Mouse (Mus musculus): Measurements from ENCODE around the gene Plcl2. TPM values are rescaled to one million over a fixed set of nuclear protein-coding genes. Genes with fewer than 3 reads are reported as not detected.

Gene Plcl2
- total RNA-seq, 4 experiments from 2014 or later = 29.8 to 45.2 (median 39.3) TPM

- DNase-seq (ENCODE audit: low spot score in 2 of 2) = no peak
Measured at GRCm38 (mm10) chr17:50731876-50732275, 222.7 kb downstream of the Plcl2 start.

GRCm38 (mm10) chr17:50733390-50733789, 224.2 kb downstream of the Plcl2 start:
- DNase-seq (ENCODE audit: low spot score in 2 of 2) = no peak

- no peak for DNase-seq (ENCODE audit: low spot score in 2 of 2)
Measured at GRCm38 (mm10) chr17:50734781-50735180, 225.6 kb downstream of the Plcl2 start.

- DNase-seq (ENCODE audit: low spot score in 2 of 2) = no peak
Measured at GRCm38 (mm10) chr17:50735382-50735954, 226.3 kb downstream of the Plcl2 start.

GRCm38 (mm10) chr17:50735955-50736533, 226.8 kb downstream of the Plcl2 start:
- DNase-seq (ENCODE audit: low spot score in 2 of 2) = no peak

- no peak for DNase-seq (ENCODE audit: low spot score in 2 of 2)
Measured at GRCm38 (mm10) chr17:50737068-50737467, 227.9 kb downstream of the Plcl2 start.

Other genes with a start within 250 kb of the Plcl2 start
- gene Dazl, start 215.8 kb upstream of the Plcl2 start, total RNA-seq (2022) = under 1 TPM; 0.08 to 0.65 (median 0.41) TPM

Data from gastrocnemius, adult 8-10 months (tissue).